Mouse (Mus musculus): ENCODE measurements around the gene Tagln3. TPM values are rescaled to one million over a fixed set of nuclear protein-coding genes. Genes with fewer than 3 reads are reported as not detected.

The Tagln3 gene
- 145 and 248 TPM in 2 replicates for polyA plus RNA-seq (2016; fragmentation: Nextera tagmentation; extraction: Ambion mirVana)

GRCm38 (mm10) chr16:45724061-45724741 lies at the start of gene Tagln3:
Tagln3 (minus strand) TSS chr16:45724608.
- peaks cover 62% of the 10 kb centered on the region for H3K4me1 ChIP-seq
- peak within 1 kb of the TSS; percentile 73 for H3K4me3 ChIP-seq
- H3K36me3 ChIP-seq, result peaks cover 47% of the 10 kb centered on the region
- no peaks in the 10 kb centered on the region for H3K9me3 ChIP-seq (replicated peaks)
- peak; percentile 84 for DNase-seq (ENCODE audit: low spot score)
- H3K27me3 ChIP-seq (ENCODE audit: low read depth, poor library complexity, severe bottlenecking), result no peaks in the 10 kb centered on the region
- peak within 1 kb of the TSS; percentile 94 for H3K27ac ChIP-seq (replicated peaks)
- under 1% methylated on average over 30 of the region's 30 CpGs for WGBS

DNA sequence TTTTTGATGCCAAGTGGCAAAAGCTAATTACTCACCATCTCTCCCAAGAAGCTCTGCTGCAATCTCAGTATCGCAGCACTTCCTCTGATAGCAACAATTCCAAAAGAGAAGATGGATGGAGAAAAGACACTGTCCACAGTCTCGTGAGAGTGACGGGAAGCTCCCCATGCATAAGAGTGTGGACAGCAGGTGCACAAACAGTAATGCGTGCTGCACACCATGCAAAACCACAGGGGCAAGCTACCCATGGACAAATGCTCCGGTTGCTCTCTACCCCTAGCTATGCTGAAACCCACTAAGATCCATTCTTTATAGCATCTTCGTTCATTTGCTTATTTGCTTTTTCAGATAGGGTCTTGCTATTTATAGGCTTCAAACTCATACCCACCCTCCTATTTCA lies 46.5 kb upstream of the Tagln3 start:
- H3K9me3 ChIP-seq (replicated peaks), result no peaks in the 10 kb centered on the region
- no peaks in the 10 kb centered on the region for H3K4me1 ChIP-seq
- peaks cover 64% of the 10 kb centered on the region for H3K36me3 ChIP-seq
- DNase-seq (ENCODE audit: low spot score), result no peak
- H3K27me3 ChIP-seq (ENCODE audit: low read depth, poor library complexity, severe bottlenecking), result no peaks in the 10 kb centered on the region
- no peak overlapping the region for H3K4me3 ChIP-seq
- no peak overlapping the region for H3K27ac ChIP-seq (replicated peaks)
- 97% methylated on average over 6 of the region's 6 CpGs for WGBS

GRCm38 (mm10) chr16:45767853-45768640 lies 43.6 kb upstream of the Tagln3 start:
- no peak overlapping the region for H3K4me3 ChIP-seq
- WGBS, result 83% methylated on average over 10 of the region's 10 CpGs
- peaks cover 61% of the 10 kb centered on the region for H3K36me3 ChIP-seq
- H3K27me3 ChIP-seq (ENCODE audit: low read depth, poor library complexity, severe bottlenecking), result no peaks in the 10 kb centered on the region
- no peak for DNase-seq (ENCODE audit: low spot score)
- no peaks in the 10 kb centered on the region for H3K4me1 ChIP-seq
- no peak overlapping the region for H3K27ac ChIP-seq (replicated peaks)
- no peaks in the 10 kb centered on the region for H3K9me3 ChIP-seq (replicated peaks)

DNA sequence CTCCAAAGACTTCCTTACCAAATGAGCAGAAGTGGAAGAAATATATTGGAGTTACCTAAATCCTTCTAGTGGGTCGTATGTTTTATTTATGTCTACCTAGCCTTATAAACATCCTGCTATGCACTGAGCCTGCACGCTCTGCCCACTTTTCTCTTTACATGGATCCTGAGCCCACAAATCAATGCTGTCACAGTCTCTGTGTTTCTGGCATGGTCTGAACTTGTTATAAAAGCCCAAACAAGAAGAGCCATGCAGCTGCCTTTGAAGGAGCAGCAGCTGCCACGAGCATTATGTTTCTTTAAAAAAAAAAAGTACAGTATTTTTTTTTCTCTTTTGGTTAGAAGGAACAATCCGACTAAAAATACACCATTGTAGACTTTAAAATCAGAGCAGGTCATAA lies 43.0 kb upstream of the Tagln3 start:
- no peaks in the 10 kb centered on the region for H3K4me1 ChIP-seq
- WGBS, result 89% methylated on average over 4 of the region's 4 CpGs
- H3K27me3 ChIP-seq (ENCODE audit: low read depth, poor library complexity, severe bottlenecking), result no peaks in the 10 kb centered on the region
- H3K4me3 ChIP-seq, result no peak overlapping the region
- DNase-seq (ENCODE audit: low spot score), result no peak
- H3K9me3 ChIP-seq (replicated peaks), result no peaks in the 10 kb centered on the region
- H3K27ac ChIP-seq (replicated peaks), result no peak overlapping the region
- peaks cover 66% of the 10 kb centered on the region for H3K36me3 ChIP-seq

GRCm38 (mm10) chr16:45765801-45766494 lies 41.5 kb upstream of the Tagln3 start:
- DNase-seq (ENCODE audit: low spot score), result no peak
- WGBS, result 91% methylated on average over 7 of the region's 7 CpGs
- H3K27me3 ChIP-seq (ENCODE audit: low read depth, poor library complexity, severe bottlenecking), result no peaks in the 10 kb centered on the region
- no peaks in the 10 kb centered on the region for H3K4me1 ChIP-seq
- H3K36me3 ChIP-seq, result peaks cover 56% of the 10 kb centered on the region
- no peak overlapping the region for H3K4me3 ChIP-seq
- H3K27ac ChIP-seq (replicated peaks), result no peak overlapping the region
- H3K9me3 ChIP-seq (replicated peaks), result no peaks in the 10 kb centered on the region

- H3K27ac ChIP-seq (replicated peaks), result no peak overlapping the region
- H3K4me1 ChIP-seq, result no peaks in the 10 kb centered on the region
- no peak overlapping the region for H3K4me3 ChIP-seq
- DNase-seq (ENCODE audit: low spot score), result no peak
- H3K27me3 ChIP-seq (ENCODE audit: low read depth, poor library complexity, severe bottlenecking), result no peaks in the 10 kb centered on the region
- no peaks in the 10 kb centered on the region for H3K9me3 ChIP-seq (replicated peaks)
- H3K36me3 ChIP-seq, result peaks cover 54% of the 10 kb centered on the region
- 92% methylated on average over 3 of the region's 3 CpGs for WGBS
Measured at GRCm38 (mm10) chr16:45765102-45765501, 40.7 kb upstream of the Tagln3 start.

- H3K9me3 ChIP-seq (replicated peaks), result no peaks in the 10 kb centered on the region
- H3K4me3 ChIP-seq, result no peak overlapping the region
- H3K4me1 ChIP-seq, result no peaks in the 10 kb centered on the region
- H3K27me3 ChIP-seq (ENCODE audit: low read depth, poor library complexity, severe bottlenecking), result no peaks in the 10 kb centered on the region
- H3K36me3 ChIP-seq, result peaks cover 55% of the 10 kb centered on the region
- H3K27ac ChIP-seq (replicated peaks), result no peak overlapping the region
- DNase-seq (ENCODE audit: low spot score), result no peak
- 91% methylated on average over 13 of the region's 13 CpGs for WGBS
Measured at GRCm38 (mm10) chr16:45762859-45763505, 38.6 kb upstream of the Tagln3 start.

GRCm38 (mm10) chr16:45761425-45761824 lies 37.0 kb upstream of the Tagln3 start:
- Histone ChIP-seq H3K27ac (replicated peaks) (no peak overlapping the region), H3K27me3 (ENCODE audit: low read depth, poor library complexity, severe bottlenecking) (no peaks in the 10 kb centered on the region), H3K4me3 (no peak overlapping the region), H3K36me3 (peaks cover 56% of the 10 kb centered on the region), H3K4me1 (no peaks in the 10 kb centered on the region), H3K9me3 (replicated peaks) (no peaks in the 10 kb centered on the region)
- 81% methylated on average over 1 of the region's 1 CpGs for WGBS
- DNase-seq (ENCODE audit: low spot score), result no peak

DNA sequence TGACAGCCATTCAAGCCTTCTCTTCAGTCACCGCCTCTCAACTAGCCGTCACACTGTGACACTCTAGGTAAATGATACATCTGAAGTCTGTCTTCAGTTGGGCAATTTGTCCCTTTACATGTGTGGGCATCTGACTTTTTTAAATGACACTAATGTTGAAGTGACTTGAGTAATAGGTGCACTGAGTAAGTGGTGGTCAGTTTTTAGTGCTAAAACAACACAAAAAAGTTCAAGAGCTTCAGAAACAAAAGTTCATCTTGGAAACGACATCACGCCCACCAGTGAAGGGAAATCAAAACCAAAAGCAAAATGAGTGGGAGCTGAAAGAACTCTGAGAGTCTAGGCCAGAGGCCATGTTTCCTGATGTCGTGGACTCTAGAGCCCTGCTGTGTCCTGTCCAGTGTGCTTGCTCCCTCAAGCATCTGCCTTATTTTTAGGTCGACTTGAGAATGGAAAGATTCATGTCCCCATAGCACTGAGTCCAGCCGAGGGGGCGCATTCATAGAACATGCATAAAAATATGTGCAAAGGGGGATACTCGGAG lies 34.4 kb upstream of the Tagln3 start:
- Histone ChIP-seq H3K9me3 (replicated peaks) (no peaks in the 10 kb centered on the region), H3K27ac (replicated peaks) (no peak overlapping the region), H3K36me3 (peaks cover 41% of the 10 kb centered on the region), H3K4me1 (no peaks in the 10 kb centered on the region), H3K27me3 (ENCODE audit: low read depth, poor library complexity, severe bottlenecking) (no peaks in the 10 kb centered on the region), H3K4me3 (no peak overlapping the region)
- no peak for DNase-seq (ENCODE audit: low spot score)
- 94% methylated on average over 9 of the region's 9 CpGs for WGBS

- Histone ChIP-seq H3K27me3 (ENCODE audit: low read depth, poor library complexity, severe bottlenecking) (no peaks in the 10 kb centered on the region), H3K4me1 (no peaks in the 10 kb centered on the region), H3K27ac (replicated peaks) (no peak overlapping the region), H3K4me3 (no peak overlapping the region), H3K36me3 (peaks cover 32% of the 10 kb centered on the region), H3K9me3 (replicated peaks) (no peaks in the 10 kb centered on the region)
- 91% methylated on average over 12 of the region's 12 CpGs for WGBS
- DNase-seq (ENCODE audit: low spot score), result no peak
Measured at GRCm38 (mm10) chr16:45757421-45758078, 33.1 kb upstream of the Tagln3 start.

GRCm38 (mm10) chr16:45756855-45757254 lies 32.4 kb upstream of the Tagln3 start:
- Histone ChIP-seq H3K9me3 (replicated peaks) (no peaks in the 10 kb centered on the region), H3K27ac (replicated peaks) (no peak overlapping the region), H3K4me3 (no peak overlapping the region), H3K4me1 (no peaks in the 10 kb centered on the region), H3K36me3 (peaks cover 35% of the 10 kb centered on the region), H3K27me3 (ENCODE audit: low read depth, poor library complexity, severe bottlenecking) (no peaks in the 10 kb centered on the region)
- 51% methylated on average over 9 of the region's 9 CpGs for whole genome bisulfite sequencing
- no peak for DNase-seq (ENCODE audit: low spot score)

Data from midbrain, embryonic 10.5 days (tissue).